Mouse (Mus musculus) layer of hippocampus, adult 8-10 months (tissue): ENCODE data around the gene 9230102O04Rik. TPM values are rescaled to one million over a fixed set of nuclear protein-coding genes. Genes with fewer than 3 reads are reported as not detected.

Experiments used
- DNase-seq, 2 experiments: peaks; one replicate each; pipeline ENCODE4 v3.0.0; 2022; ENCODE audit warnings: low spot score in 2 of 2
- total RNA-seq, 4 experiments: library from RNA; stranded (reverse); gene quantifications; 2 replicates each; pipeline ENCODE4 v1.2.4; 2022

The 9230102O04Rik gene
- total RNA-seq, 4 experiments from 2014 or later: not detected

DNA sequence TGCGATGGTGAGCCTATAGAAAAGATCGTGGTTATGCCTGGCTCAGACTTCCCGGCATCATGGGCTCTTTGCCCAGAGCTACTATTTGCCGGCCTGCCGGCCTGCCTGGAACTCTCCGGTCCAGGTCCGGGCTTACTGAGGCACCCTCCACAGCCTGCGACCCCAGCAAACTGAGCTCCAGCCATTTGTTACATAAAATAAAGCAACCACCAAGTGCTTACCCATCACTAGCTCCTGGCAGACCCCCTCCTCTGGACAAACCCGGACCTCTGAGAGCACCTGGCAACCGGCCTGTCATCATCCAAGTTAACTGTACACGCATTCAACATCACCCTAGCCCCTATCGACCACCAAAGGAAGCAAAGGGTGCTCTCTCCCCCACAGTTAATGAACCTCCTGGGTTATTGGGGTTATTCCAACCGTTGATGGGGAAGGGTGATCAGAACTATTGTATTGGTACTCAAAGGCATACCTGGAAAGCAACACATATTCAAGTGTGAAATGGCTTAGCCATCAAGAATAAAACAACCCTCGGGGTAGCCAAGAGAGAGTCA lies 4.0 kb downstream of the 9230102O04Rik start:
- DNase-seq: no peak

DNA sequence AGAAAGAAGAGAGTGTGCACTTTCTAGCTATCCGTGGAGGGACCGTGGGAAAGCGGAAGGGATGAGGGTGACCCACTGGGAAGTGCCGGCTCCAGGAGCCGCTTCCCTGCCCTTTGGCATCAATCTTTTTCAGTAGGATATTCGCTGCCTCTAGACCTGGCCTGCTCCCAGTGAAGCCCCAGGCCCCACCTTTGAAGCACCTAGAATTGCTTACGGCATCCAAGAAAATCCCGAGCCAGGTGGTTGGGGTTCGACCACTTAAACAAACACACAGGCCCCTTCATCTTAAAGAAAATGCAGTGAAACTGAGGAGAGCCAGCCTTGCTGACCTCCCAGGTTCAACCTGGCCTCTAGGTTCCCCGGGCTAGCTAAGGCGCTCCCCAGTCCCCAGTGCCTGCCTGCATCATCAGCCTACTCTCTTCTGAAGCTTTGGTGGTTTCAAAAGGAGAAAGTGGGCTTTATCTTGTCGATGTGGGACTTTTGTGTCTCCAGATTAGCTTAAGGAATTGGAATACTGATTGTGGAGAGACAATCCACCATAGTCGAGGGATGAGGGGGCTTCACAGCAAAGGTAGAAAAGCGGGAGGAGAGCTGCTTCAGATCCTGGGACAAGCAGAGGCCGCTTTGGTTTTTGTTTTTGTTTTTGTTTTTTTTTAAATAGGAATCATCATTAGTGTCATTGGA lies 4.7 kb downstream of the 9230102O04Rik start:
- DNase-seq: no peak

DNA sequence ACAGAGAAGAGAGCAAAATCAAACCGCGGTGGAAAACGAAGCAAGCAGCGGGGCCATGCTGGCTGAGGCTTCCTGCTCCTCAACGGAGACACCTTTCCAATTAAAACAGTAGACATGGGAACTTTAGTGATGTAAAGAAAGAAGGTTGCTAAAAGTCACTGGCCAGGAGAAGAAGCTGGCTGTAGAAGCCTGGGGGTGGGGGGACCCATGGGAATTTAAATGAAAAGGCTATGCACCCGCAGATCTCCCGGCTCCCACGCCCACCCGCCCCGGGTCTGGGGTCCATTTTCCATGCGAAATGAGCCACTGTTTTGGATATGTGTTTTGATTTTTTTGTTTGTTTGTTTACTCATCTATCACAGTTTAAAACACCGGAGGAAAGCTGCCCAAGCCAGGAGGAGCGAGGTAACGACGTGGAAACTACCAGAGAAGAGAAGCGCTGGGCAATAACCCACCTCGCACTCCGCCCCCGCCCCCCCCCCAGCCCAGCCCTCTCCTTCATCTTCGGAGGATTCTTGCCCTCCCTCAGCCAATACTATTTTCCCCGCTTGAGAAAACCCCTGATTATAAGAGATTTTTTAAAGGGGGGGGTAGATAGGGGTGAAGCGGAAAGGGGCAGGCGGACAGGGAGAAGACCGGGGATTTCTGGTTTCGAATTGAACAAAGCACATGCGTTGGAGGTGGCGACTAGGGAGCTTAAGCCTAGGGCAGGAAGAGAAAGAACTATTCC lies 5.4 kb downstream of the 9230102O04Rik start:
- DNase-seq: no peak

DNA sequence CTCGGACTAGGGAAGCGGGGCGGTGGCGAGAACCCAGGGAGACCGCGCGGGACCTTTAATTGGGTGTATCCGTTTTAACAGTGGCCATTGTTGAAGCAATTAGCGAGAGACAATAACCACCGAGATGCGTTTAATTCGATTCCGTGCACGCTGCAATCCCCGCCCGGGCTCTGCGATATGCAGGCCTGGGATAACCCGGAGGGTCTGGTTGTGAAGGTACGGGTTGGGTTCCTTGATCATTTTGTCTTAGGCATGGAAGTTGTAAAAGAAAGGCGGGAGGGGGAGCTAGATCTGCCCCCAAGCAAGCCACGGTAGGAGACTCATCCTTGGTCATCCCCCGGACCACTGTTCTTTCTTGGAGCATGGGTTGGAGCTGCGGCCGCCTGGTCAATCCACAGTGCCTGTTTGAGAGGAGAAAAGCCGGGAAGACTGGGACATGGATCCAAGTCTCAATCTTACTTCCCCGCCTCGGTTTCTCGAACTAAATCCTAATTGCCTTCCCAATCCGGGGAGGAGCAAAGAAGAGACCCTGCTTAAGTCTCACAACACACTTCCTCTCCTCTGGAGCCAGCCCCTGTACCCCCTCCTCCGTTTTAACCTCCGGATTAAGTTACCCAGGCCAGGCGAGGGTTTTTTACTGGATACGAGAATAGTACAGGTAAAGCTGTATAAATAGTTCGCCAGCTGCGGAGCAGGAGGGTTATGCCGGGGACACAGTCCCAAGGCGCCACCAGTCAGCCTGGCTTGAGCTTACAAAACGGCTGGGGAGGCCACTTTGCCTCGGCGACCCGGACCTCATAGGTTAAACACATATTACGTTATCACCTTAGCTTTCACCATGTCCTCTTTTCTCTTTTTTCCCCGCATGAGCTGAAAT lies 6.2 kb downstream of the 9230102O04Rik start:
- no peak for DNase-seq

DNA sequence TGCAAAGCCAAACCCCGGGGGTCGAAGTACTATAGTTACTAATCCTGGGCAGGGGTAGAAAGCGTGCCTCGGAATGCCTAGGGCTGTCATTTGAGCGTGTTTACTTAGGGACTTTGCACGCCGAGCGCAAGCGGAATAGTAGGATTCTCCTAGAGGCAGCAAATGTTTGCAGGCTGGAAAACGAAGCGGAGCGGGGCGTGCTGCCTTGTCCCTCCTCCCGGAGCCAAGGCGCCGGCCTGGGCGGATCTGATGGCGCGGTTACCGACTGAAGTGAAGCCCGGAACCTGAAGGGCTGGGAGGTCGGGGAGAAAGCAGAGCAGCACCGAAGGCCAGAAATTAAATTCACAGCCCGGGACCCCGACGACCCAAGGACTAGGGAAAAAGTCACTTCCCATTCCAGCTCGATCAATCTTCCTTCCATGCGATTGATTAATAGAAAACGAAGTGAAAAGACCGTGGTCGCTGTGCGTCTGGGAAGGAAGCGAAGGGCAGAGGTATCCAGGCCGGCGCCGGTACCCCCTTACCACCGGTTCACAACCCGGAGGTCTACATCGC lies 6.9 kb downstream of the 9230102O04Rik start:
- DNase-seq: no peak

DNA sequence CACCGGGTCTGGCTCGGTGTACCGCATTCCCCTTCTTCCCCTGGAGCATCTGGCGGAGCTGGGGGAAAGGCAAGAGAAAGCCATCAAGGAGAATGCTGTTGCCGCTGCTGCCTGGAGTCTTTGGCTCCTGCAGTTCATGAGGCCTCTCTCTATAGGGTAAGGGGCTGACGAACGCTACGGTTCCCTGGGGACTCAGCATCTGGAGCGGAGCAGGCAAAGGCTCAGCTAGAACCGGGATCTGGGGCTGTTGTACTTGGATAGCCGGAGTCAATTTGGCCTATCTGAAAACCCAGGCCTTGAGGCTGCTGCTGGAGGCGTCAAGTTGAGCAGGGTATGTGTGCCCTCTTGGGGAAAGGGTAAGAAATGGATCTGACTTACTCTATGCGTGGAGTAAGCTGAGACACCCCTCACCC lies 7.7 kb downstream of the 9230102O04Rik start:
- no peak for DNase-seq

DNA sequence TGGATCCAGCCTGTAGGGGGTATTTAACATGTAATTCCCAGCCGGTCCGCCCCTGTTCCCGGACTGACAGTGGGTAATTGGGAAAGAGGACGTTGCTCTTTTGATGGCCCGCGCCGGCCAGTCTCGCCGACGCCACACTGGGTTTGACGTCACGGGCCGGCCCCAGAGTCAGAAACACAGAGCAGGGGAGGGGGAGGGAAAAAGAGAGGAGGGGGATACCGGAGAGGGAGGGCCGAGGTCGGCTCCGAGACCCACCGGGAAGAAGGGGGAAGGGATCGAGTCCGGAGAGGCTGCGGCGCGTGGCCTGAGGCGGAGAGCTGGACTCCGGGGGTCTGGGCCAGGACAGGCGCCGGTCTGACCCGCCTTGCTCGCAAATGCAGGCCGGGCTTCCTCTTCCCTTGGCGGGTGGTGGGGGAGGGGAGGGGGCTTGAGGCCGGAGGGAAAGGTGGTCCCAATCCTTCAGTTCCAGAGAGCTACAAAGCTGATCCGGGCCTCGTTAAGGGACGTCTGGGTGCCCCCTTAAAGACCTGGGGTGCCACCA lies 8.2 kb downstream of the 9230102O04Rik start, which contains the start of gene 4930412O13Rik:
Gene 4930412O13Rik (plus strand): TSS at position 202 of the 541 bp plus-strand sequence.
- DNase-seq: no peak

DNA sequence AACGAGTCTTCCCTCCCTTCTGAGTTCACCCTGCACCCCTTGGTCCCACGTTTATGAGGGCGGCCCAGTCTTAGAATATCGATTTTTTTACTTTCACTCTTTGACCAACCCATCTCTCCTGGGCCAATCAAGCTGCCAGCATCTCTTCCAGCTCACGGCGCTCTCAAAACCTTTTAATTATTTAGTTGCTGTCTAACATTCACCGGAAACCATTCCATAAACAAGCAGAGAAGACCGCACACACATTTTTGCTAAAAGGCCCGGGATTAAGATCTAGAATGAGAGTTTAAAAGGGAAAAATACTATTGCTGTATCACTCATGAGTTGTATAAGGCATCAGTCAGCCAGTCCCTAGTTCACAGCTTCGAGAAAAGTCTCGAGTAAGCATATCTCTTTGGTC lies 9.1 kb downstream of the 9230102O04Rik start:
- DNase-seq: no peak

DNA sequence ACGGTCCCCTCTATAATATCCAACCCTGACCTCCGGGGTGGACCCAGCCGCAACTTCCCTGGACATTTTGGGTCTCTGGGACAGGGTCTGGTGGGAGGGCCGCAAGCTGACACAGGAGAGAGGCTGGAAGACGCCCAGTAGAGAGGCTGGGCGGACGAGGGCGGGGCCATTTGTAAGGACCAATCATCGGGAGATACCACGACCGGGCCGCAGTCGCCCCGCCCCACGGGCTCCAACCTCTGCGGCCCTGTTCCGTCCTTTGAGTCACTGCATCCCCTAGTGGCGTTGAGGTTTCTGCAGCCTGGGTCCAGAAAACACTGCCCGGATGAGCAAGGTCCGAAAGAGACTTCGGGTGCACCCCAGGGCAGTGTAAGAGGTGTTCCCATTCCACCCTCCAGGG lies 9.8 kb downstream of the 9230102O04Rik start:
- DNase-seq: peak in 1 of 2 experiments; percentile 19

DNA sequence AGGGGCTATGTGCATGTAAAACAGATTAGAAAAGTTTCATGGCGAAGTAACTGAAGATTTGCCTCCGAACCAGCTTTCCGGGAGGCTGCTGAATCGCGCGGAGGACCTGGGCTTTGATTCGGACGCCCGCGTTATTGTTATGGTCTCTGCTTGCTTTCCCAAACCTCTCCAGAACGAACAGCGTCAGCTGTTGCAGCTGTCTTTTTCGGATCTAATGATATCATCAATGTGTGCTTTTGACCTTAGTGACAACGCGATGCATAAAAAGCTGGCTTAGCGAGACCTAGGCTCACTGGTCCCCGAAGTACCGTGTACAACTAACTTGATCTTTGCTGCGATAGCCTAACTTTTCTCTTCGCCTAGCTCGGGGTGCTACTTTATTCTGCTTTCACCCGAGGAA lies 10.2 kb downstream of the 9230102O04Rik start:
- no peak for DNase-seq

DNA sequence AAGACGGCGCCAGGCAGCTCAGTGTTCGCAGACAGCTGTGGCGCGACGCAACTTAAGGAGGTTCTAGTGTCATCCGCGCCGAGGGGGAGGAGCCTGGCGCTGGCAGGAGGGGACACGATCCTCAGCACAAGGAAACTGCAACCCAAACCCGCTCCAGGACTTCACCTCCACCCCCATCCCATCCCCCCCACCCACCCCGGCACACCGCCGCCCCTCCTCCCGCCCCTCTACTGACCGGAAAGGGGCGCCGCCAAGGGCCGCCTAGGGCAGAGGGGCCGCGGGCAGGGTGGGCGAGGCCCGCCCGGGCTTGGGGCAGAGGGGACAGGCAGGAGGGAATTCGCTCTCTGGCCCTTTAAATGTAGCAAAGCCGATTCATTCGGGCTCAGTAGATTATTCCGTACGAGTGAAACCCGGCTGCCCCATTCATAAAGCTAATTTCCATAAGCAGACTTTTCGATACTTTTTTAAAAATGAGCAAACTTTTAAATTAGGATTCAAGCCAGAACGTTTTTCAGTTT lies 10.7 kb downstream of the 9230102O04Rik start:
- no peak for DNase-seq

DNA sequence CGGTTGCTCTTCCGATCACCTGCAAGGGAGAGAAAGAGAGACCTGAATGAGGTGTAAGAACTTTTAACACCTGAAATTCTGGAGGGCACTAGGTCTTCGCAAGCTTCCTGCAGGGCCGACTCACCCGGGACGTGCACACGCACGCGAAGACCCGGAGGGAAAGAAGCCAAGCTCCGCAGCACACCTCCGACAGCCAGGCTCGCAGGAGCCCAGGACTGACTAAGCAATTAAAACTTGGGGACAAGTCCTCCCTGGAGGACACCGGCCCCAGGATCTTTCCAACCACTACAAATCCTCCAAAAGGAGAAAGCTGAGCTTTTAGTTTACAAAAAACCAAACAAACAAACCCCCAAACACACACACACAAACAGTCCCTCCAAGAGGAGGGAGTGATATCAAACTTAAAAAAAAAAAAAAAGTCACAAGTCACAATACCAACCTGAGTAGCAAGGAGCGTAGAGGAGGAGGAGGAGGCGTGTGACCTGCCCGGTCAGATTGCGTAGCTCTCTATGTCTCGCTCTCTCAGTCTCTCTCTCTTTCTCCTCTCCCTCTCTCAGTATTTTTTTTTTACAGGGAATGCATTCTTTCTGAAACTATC lies 11.3 kb downstream of the 9230102O04Rik start:
- no peak for DNase-seq

DNA sequence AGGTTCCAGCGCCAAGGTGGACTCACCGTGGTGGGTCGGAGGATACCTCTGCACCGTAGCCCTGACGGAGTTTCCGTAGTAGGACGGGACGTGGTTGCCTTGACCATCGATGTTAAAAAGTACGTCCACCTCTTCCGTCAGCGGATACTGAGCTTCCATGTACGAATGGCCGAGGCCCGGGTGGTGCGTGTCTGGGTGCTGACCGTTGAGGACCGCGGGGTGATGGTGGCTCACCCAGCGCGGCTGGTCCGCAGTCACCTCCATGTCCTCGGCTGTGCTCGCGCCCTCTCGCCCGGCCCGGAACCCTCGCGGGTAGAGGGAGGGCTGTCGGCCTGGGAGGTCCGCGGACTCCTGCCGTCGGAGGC lies 12.0 kb downstream of the 9230102O04Rik start:
- DNase-seq: no peak

DNA sequence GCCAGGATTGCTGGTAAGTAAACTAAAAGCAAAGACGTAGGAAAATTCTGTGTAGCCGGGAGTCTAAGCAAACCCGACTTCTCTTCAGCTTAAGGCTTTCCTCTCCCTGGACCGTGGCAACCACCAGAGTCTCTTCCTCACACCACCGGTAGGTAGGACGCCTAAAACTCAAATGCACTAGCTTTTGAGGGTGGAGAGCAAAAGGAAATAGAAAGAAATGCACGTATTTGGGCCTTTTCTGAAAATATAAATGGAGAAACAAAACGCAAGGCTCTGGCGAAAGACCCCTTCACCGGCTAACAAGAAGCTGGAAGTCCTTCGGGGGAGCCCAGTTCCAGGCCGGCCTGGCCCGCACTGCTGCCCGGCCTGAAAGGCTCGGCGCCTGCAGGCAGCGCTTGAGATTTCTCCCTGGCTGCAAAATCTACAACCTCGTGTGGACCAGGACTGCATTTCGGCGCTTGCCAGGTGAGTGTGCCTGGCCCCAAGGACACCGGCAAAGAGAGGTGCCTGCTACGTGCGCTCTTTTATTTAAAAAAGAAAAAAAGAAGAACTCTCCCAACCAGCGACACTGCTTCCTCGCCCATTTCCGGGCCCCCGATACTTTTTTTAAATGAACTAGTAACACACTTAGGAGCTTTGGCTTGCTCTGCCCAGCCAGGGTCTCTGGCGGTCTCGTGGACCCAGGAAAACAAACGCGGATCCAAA lies 12.6 kb downstream of the 9230102O04Rik start:
- no peak for DNase-seq

DNA sequence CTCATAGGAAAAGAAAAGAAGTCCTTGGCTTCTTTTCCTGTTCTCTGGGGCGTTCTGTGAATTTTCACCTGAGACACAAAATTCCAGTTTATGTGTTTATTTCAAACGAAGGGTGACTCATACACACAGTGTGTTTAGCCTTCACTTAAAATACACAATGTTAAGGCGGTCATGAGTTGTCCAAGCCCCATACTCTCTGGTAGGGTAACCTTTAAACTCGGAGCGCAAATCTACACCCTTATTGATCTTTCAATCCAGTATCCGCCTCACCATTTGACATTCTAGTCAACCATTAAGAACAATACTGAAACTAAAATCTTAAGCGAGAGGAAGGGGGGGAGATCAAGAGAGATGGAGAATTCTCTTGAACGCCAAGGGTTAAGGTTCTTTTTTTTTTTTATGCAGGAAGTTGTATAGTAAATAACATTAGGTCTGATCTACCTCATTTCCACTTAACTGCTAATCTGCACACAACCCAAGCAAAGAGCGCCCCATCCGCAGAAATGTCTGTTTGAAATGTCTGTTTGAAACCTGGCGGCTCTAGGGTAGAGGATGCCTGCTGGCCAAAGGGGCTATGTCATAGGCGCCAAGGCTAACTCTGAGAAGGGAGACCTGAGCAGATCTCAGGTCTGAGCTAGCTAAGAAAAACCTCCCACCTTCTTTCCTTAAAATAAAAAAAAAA lies 13.5 kb downstream of the 9230102O04Rik start:
- DNase-seq: no peak

DNA sequence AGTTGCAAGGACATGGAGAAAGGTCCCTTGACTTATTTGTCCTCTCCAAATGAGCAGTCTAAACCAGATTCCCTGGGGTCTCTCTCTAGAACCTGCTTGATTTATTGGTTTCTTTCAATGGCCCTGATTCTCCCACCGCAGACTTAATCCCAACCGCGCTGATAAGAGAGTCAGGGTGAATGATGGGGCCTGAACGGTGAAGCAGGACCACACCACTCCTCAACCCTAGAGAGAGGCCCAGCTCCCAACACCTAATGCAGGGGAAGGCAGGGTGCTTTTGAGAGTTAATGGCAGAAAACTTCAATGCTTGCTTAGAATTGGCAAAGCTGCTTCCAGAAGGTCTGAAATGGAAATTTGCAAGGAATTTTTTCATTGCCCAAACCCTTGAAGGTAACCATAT lies 14.1 kb downstream of the 9230102O04Rik start:
- DNase-seq: no peak

DNA sequence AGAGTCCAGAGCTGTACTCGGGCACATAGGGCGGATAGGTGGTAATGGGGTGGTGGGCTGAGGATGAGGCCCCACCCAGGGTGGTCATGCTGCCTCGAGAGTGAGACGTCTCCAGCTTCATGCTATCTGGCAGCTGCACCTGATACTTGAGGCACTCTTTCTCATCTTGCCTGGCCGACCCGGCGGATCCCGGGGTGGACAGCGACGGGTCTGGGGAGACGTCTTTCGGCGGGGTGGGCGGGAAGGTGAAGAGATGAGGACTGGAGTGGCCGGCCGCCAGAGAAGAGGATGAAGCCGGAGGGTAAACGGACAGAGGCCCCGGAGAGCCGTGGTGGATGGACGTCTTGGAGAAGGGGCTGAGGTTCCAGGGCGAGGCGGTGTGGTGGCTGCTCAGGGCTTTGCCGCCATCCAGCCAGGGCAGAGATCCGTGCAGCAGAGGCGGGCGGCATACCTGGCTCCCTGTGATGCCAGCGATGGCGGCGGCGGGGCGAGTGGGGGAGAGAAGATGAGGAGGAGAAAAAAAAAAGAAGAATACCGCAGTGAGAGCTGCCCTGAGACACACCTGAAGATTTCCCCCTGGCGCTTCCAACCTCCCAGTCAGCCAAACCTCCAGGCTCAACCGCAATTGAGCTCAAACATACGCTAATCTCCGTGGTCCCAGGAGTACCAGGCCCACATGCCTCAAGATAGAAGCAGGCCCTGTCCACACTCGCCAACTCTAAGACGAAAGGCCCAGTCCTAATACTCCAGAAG lies 14.7 kb downstream of the 9230102O04Rik start:
- DNase-seq: no peak

DNA sequence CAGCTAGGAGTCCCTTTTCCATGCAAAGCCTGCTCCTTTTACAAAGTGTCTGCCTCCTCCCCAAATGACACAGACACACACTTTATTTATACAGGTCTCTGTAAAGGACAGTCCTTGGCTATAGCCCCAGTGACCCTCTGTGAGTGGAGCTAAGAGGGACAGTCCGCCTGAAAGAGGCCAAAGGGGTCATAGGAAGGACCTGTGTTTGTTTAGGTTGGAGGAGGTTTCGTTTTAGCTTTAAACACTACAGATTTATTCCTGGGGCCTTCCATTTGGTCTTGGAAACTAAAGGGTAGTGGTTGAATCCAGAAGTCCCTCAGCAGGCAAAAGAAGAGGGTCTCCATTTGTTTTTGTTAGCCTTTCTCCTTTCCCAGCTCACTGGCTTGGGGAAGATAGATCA lies 15.6 kb downstream of the 9230102O04Rik start:
- DNase-seq: no peak

DNA sequence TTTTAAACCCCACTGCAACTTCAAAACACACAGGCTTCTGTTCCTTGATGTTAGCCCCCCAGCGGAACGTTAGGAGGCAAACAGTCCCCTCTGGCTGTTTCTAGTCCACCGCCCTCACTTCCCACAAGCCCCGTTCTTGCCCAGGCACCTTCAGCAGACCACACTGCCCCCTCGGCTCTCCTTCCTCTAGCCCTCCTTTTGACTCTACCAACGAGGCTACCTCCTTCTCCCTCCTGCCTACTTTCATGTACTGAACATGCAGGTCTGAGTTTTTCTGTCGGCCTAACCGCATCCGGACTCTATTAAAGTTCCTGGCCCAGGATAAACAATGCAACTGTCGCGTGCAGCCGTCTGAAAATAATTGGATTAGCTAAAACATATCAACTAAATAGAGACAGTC lies 16.7 kb downstream of the 9230102O04Rik start:
- DNase-seq: no peak
